Mouse (Mus musculus) brain, embryonic 14.5 days (tissue): ENCODE results near the gene Efcab14. TPM values are rescaled to one million over a fixed set of nuclear protein-coding genes. Genes with fewer than 3 reads are reported as not detected.

Experiments
- DNase-seq: peaks from one replicate; pipeline ENCODE4 v3.0.0-alpha.2; 2011; ENCODE audit warnings: low read depth
- CTCF ChIP-seq: fragments of 200-500 bp; IDR thresholded peaks from 2 replicates; pipeline ENCODE4 v1.5.1; 2012; ENCODE audit warnings: inconsistent platforms, mild to moderate bottlenecking, moderate library complexity, borderline replicate concordance; ENCODE audit not compliant: insufficient read depth, insufficient read length; ENCODE audit errors: extremely low read depth
- POLR2A ChIP-seq: fragments of 200-500 bp; IDR thresholded peaks from 2 replicates; pipeline ENCODE4 v1.6.1; 2012; ENCODE audit warnings: mild to moderate bottlenecking, inconsistent platforms, borderline replicate concordance; ENCODE audit not compliant: poor library complexity, insufficient read depth, insufficient read length, severe bottlenecking; ENCODE audit errors: extremely low read depth
- polyA plus RNA-seq: library from polyadenylated mRNA; depleted of rRNA; stranded (reverse); fragments of >200 nt; gene quantifications from 2 replicates; pipeline ENCODE4 v1.2.3, GENCODE M21; 2012

Efcab14 gene
- polyA plus RNA-seq, 1 experiment = 18.1 TPM

GRCm38 (mm10) chr4:115743096-115743495, 5.6 kb downstream of the Efcab14 start:
- DNase-seq = no peak
- TF ChIP-seq CTCF (no peak), POLR2A (no peak)

DNA sequence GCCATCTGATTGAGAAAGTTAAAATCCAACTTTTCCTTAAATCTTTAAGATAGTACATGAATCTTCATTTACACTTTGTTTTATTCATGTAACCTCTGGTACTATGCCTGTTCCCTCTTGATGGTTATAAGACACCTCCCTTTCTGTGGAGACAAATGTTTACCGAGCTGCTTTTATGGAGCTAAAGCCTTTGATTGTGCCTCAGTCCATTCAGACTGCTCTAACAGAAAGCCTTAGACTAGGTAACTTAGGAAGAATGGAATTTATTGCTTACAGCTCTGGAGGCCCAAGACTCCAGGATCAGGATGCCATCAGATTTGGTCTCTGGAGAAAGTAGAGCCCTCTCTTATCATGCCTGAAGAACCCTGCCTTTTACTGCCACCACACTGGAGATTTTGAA, 10.6 kb downstream of the Efcab14 start:
- TF ChIP-seq CTCF (no peak), POLR2A (no peak)

GRCm38 (mm10) chr4:115749336-115749735, 11.8 kb downstream of the Efcab14 start:
- no peak for DNase-seq
- no peak for TF ChIP-seq POLR2A
- no peak for TF ChIP-seq CTCF

More for the DNA sequence above, 10.6 kb downstream of the Efcab14 start:
- DNase-seq = no peak

- DNase-seq = no peak
- TF ChIP-seq POLR2A = no peak
- no peak for TF ChIP-seq CTCF
Observed at GRCm38 (mm10) chr4:115754101-115754500, 16.6 kb downstream of the Efcab14 start.

DNA sequence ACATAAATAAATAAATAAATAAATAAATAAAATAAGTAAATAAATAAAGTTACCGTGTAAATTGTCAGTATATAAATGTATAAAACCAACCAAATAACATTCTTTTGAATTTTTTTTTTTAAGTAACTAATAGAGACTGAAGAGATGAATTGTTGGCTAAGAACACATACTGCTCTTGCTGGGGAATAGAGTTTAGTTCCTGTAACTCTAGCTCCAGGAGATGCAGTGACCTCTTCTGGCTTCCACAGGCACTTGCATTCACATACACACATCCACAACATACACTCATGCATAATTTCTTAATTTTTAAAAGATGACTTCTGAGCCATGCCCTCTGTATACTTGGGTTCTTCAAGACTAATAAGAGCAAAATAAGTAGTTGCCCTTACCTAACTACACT, 17.3 kb downstream of the Efcab14 start:
- DNase-seq = no peak
- TF ChIP-seq POLR2A (no peak), CTCF (0 out of 2 replicates have a peak, but pooled peaks have one; percentile 7)

GRCm38 (mm10) chr4:115761206-115761605, 23.7 kb downstream of the Efcab14 start:
- TF ChIP-seq CTCF = no peak
- no peak for TF ChIP-seq POLR2A
- DNase-seq = peak; percentile 80

DNA sequence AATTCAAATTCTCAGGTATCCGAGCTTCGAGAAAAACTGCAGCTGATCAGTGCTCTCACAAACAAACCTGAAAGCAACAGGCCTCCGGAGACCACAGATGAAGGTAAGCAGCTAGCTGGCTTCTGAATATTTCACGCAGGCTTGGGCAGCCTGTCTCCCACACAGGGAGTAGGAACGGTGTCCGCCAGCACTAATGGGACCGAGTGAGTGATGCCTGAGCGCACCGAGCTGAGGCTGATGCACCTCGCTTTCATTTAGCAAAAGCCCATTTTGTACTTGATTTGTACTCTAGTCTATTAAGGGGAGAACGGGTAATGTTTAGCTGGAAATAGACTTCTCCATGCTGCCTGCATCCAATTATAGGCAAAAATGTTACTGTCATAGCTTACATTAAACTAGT, 27.0 kb downstream of the Efcab14 start:
- no peak for TF ChIP-seq CTCF
- TF ChIP-seq POLR2A = no peak
- no peak for DNase-seq

DNA sequence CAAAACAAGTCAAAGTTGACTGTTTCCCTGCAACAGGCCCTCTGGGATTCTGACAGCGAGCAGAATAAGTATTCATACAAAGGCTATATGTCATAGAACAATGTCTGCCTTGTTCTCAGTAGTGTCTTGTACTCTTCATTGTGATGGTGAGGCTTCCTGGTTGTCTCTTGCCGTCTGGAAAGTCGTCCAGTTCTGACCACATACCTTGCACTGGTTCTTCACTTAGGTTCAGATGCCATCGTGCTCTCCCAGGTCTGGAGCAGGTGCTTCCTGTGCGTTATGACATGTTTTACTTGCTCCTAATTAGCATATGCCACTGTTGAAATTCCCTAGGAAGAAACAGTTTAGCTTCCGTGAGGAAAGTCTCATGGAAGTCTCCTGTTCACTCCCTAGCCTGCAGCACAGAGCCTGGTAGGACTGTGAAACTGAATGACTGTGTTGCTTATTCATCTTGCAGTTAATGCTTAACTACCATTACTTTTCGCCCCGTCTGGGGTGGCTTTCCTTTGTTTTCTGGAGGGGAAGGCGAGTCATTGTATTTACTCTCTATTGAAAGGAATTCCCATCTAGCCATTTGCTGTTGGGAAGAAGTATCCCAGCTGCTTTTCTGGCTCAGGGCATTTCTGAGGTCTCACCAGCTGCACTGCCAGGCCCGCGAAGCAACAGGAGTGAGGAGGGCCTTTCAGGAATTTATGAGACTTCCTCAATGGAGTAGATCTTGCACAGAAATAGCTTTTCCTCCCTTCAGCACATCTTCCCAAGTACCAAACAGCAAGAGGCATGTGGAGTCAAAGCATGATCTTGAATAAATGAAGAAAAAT, 30.3 kb downstream of the Efcab14 start:
- no peak for TF ChIP-seq POLR2A
- no peak for TF ChIP-seq CTCF
- no peak for DNase-seq

DNA sequence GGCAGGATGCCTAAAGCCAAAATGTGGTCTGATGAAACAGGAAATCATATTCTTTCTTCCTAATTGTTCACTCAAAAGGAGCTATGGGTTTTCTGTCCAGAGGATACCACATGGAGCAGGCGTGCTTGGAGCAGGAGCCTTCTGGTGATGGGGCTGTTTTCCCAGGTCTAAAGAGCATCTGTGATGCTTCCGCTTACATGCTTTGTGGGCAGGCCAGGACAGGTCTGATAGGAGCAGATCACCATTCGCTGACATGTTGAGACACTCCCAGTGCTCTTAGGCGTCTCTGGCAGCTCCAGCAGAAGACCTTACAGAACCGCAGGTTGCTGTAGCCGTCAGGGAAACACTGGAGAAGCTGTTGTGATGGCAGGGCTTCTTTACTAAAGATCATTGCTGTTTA, 37.5 kb downstream of the Efcab14 start:
- no peak for DNase-seq
- no peak for TF ChIP-seq POLR2A
- no peak for TF ChIP-seq CTCF

GRCm38 (mm10) chr4:115777627-115778026, 40.1 kb downstream of the Efcab14 start:
- TF ChIP-seq CTCF = no peak
- no peak for TF ChIP-seq POLR2A
- no peak for DNase-seq

GRCm38 (mm10) chr4:115780269-115780668, 42.7 kb downstream of the Efcab14 start:
- no peak for DNase-seq
- TF ChIP-seq POLR2A = no peak
- TF ChIP-seq CTCF = no peak

DNA sequence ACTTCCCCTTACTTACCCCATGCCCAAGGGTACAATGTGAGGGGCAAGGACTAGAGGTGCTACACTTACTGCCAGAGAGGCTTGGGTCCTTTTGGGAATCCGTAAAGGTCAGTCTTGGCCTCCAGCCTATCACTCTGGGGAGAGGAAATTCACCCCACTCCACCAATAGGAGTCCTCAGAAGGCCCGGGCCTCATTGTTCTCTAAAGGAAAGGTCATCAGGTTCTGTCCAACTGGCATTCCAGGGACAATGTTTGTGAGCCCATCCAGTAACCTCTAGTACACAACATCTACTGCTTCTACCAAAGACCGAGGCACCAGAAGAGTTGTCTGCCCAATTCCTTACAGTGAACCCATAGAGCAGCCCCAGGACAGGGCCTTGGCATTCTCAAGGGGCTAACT, 43.4 kb downstream of the Efcab14 start, which contains the start of gene Tex38:
Gene Tex38, minus strand, starts transcription at position 101 of the 400 bp plus-strand sequence.
- TF ChIP-seq POLR2A (no peak), CTCF (no peak)
- no peak for DNase-seq

DNA sequence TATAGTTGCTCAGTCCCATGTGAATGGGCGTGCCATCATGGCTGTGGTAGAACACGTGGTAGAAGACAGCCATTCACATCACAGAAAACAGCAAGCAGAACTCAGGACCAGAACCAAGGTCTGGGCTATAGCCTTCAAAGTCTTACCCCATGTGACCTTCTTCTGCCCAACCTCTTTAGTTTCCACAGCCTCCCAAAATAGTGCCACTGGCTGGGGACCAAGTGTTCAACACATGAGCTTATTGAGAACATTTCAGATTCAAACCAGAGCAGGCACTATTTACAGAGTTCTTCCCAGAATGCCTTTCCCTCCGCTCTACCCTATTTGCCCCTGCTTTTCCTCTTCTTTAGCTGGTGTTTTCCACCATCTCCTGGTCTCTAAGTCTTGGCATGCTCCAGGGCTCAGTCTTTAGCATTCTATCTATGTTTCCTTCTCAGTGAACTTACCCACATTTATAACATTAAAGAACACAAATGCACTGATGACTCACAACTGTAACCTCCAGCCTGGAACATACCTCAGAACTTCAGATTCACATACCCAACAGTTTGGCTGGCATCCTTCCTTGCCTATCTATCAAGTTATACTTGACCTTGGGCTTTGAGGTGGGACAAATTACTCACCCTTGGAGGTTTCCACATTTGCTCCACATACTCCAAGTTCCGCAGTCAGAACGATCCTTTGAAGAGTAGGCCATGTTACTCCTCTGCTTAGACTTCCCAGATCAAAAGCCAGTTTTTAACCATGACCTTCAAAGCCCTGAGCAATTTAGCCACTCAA, 44.7 kb downstream of the Efcab14 start:
- no peak for DNase-seq
- TF ChIP-seq CTCF (no peak), POLR2A (no peak)
